ENCODE assay signal across 8 mouse cellular contexts in the genomic region with DNA sequence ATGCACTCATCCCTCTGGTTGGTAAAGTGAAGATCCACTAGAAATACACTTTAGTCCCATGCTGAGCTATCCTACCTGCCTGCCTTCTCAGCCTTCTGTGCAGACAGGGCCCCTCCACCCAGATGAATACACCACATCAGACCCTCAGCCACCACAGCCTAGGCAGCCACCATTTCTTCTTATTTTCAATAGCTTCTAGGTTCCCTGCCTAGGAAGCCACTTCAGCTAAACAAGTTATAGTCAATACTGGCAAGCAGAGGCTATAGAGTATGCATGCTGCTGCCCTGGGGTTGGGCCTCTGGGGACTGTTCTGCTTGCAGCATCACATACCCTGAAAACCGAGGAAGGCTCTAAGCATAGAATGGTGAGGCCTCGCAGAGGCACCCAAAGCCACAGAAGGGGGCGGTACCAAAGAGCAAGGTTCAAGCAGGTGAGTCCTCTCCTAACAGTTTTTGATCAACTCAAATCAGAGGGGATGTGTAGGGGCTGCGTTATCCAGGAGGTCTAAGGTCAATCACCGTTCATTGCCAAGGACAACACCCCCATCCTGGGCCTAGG. TPM values are rescaled to one million over a fixed set of nuclear protein-coding genes. Genes with fewer than 3 reads are reported as not detected.
DNase-seq lines count a peak whose midpoint lies in the region; ATAC-seq and TF ChIP-seq lines count a peak whose summit lies in the region.

A gene (plus strand): TSS at position 341 of the 558 bp plus-strand sequence.

- H3K4me2 ChIP-seq in embryonic facial prominence, embryonic 14.5 days (ENCODE audit: low read depth, low read length): peak within 1 kb of the TSS; percentile 86
- peak within 1 kb of the TSS; percentile 69 for H3K4me2 ChIP-seq in heart, embryonic 14.5 days (ENCODE audit: low read length)
- peak within 1 kb of the TSS; percentile 88 for H3K4me2 ChIP-seq in lung, postnatal 0 days (replicated peaks; ENCODE audit: low read depth, low read length)
- peak within 1 kb of the TSS; percentile 79 for H3K4me2 ChIP-seq in stomach, postnatal 0 days (replicated peaks; ENCODE audit: low read depth)

- ATAC-seq in embryonic facial prominence, embryonic 14.5 days (ENCODE audit: low read depth): no peak
- no peak for ATAC-seq in heart, embryonic 14.5 days (ENCODE audit: insufficient number of reproducible peaks, insufficient read depth, low FRiP score, low read depth)
- ATAC-seq in lung, postnatal 0 days: peak; percentile 4; the same call in 1 of the 2 replicates
- ATAC-seq in stomach, postnatal 0 days (ENCODE audit: low FRiP score, low TSS enrichment): peak; percentile 25

- peak within 1 kb of the TSS; percentile 80 for H3K27ac ChIP-seq in embryonic facial prominence, embryonic 14.5 days (replicated peaks; ENCODE audit: low read depth, low read length)
- peak within 1 kb of the TSS; percentile 28 to 71; a peak in 3 of 4 replicates for H3K27ac ChIP-seq in heart, embryonic 14.5 days (replicated peaks in 1 of 2; ENCODE audit: control insufficient read depth in 1 of 2, insufficient read depth in 1 of 2, low read depth in 2 of 2, low read length in 2 of 2)
- peak within 1 kb of the TSS; percentile 91 for H3K27ac ChIP-seq in lung, postnatal 0 days (ENCODE audit: low read length)
- peak within 1 kb of the TSS; percentile 94 for H3K27ac ChIP-seq in stomach, postnatal 0 days (replicated peaks)

- H3K9ac ChIP-seq in embryonic facial prominence, embryonic 14.5 days (ENCODE audit: low read depth, low read length): peak within 1 kb of the TSS; percentile 92
- peak within 1 kb of the TSS; percentile 89 for H3K9ac ChIP-seq in heart, embryonic 14.5 days (ENCODE audit: low read length)
- H3K9ac ChIP-seq in lung, postnatal 0 days (replicated peaks; ENCODE audit: low read depth): peak within 1 kb of the TSS; percentile 88
- peak within 1 kb of the TSS; percentile 96 for H3K9ac ChIP-seq in stomach, postnatal 0 days (ENCODE audit: low read length)

- no peaks in the 10 kb centered on the region for H3K9me3 ChIP-seq in E14TG2a.4 (ENCODE audit: low read length)
- no peaks in the 10 kb centered on the region for H3K9me3 ChIP-seq in embryonic facial prominence, embryonic 14.5 days (ENCODE audit: control insufficient read depth, low read length)
- H3K9me3 ChIP-seq in heart, embryonic 14.5 days (ENCODE audit: control insufficient read depth, low read length): no peaks in the 10 kb centered on the region
- H3K9me3 ChIP-seq in lung, postnatal 0 days (ENCODE audit: low read length): no peaks in the 10 kb centered on the region
- H3K9me3 ChIP-seq in stomach, postnatal 0 days (ENCODE audit: control insufficient read depth, low read length): no peaks in the 10 kb centered on the region

- TF ChIP-seq EP300 in lung, postnatal 0 days (IDR thresholded peaks at IDR 0.05): no peak
- TF ChIP-seq EP300 in stomach, postnatal 0 days (optimal IDR thresholded peaks at IDR 0.05): no peak

- peak; percentile 42 to 46 for DNase-seq in B cell, adult 2 months
- DNase-seq in embryonic facial prominence, embryonic 14.5 days (ENCODE audit: low spot score): peak; percentile 39
- peak; percentile 41 to 47 for DNase-seq in kidney, postnatal 25 days
- DNase-seq in lung, postnatal 0 days (ENCODE audit: low spot score): no peak
- no peak for DNase-seq in stomach, postnatal 0 days (ENCODE audit: low spot score)
- DNase-seq in natural killer cell, adult 2 months (ENCODE audit: low spot score in 2 of 2): no peak

- H3K36me3 ChIP-seq in E14TG2a.4 (ENCODE audit: insufficient read depth, low read length): peaks cover 59% of the 10 kb centered on the region
- peaks cover 41% of the 10 kb centered on the region for H3K36me3 ChIP-seq in embryonic facial prominence, embryonic 14.5 days (ENCODE audit: control insufficient read depth, insufficient read depth, low read length)
- H3K36me3 ChIP-seq in heart, embryonic 14.5 days (ENCODE audit: control insufficient read depth, insufficient read depth, low read length): peaks cover 40% of the 10 kb centered on the region
- 0 out of 2 replicates have a peak, but pooled peaks cover 12% of the 10 kb centered on the region for H3K36me3 ChIP-seq in lung, postnatal 0 days (ENCODE audit: insufficient read depth, low read length)
- peaks cover 11% of the 10 kb centered on the region; the same call in 1 of the 2 replicates for H3K36me3 ChIP-seq in stomach, postnatal 0 days (ENCODE audit: control insufficient read depth, insufficient read depth, low read length)

- peaks cover 39% of the 10 kb centered on the region for H3K4me1 ChIP-seq in E14TG2a.4 (replicated peaks; ENCODE audit: low read depth, low read length)
- peaks cover 8% of the 10 kb centered on the region for H3K4me1 ChIP-seq in embryonic facial prominence, embryonic 14.5 days (ENCODE audit: control insufficient read depth, insufficient read depth, low read length)
- H3K4me1 ChIP-seq in heart, embryonic 14.5 days (ENCODE audit: control insufficient read depth in 2 of 2, insufficient read depth in 2 of 2, low read length in 2 of 2): peaks cover 4 to 13% of the 10 kb centered on the region in 2 experiments; a peak in 3 of 4 replicates
- H3K4me1 ChIP-seq in lung, postnatal 0 days (ENCODE audit: insufficient read depth, low read depth, low read length): peaks cover 13% of the 10 kb centered on the region; the same call in 1 of the 2 replicates
- H3K4me1 ChIP-seq in stomach, postnatal 0 days (replicated peaks; ENCODE audit: control insufficient read depth, insufficient read depth): 0 out of 2 replicates have a peak, but pooled peaks cover 2% of the 10 kb centered on the region

- no peak for TF ChIP-seq CTCF in E14TG2a.4 (conservative IDR thresholded peaks at IDR 0.05; ENCODE audit: low read length)
- no peak for TF ChIP-seq CTCF in lung, postnatal 0 days (IDR thresholded peaks at IDR 0.05)
- no peak for TF ChIP-seq CTCF in stomach, postnatal 0 days (IDR thresholded peaks at IDR 0.05; ENCODE audit: low read depth)

- H3K4me3 ChIP-seq in E14TG2a.4 (replicated peaks; ENCODE audit: low read length): peak within 1 kb of the TSS; percentile 95
- H3K4me3 ChIP-seq in embryonic facial prominence, embryonic 14.5 days (ENCODE audit: low read depth, low read length): peak within 1 kb of the TSS; percentile 95
- peak within 1 kb of the TSS; percentile 67 to 86 for H3K4me3 ChIP-seq in heart, embryonic 14.5 days (ENCODE audit: control insufficient read depth in 1 of 2, insufficient read depth in 1 of 2, low read depth in 1 of 2, low read length in 2 of 2)
- peak within 1 kb of the TSS; percentile 90 for H3K4me3 ChIP-seq in lung, postnatal 0 days (ENCODE audit: low read depth, low read length)
- H3K4me3 ChIP-seq in stomach, postnatal 0 days (ENCODE audit: low read depth, low read length): peak within 1 kb of the TSS; percentile 87

- H3K27me3 ChIP-seq in E14TG2a.4 (ENCODE audit: insufficient read depth, low read length): no peaks in the 10 kb centered on the region
- no peaks in the 10 kb centered on the region for H3K27me3 ChIP-seq in embryonic facial prominence, embryonic 14.5 days (replicated peaks; ENCODE audit: control insufficient read depth, insufficient read depth, low read length)
- H3K27me3 ChIP-seq in heart, embryonic 14.5 days (ENCODE audit: control insufficient read depth, insufficient read depth, low read length): no peaks in the 10 kb centered on the region
- H3K27me3 ChIP-seq in lung, postnatal 0 days (replicated peaks; ENCODE audit: insufficient read depth, low read length): no peaks in the 10 kb centered on the region
- no peaks in the 10 kb centered on the region for H3K27me3 ChIP-seq in stomach, postnatal 0 days (ENCODE audit: control insufficient read depth, insufficient read depth, low read length)

- 11% methylated on average over 5 of the region's 5 CpGs for WGBS in embryonic facial prominence, embryonic 14.5 days
- WGBS in heart, embryonic 14.5 days: 11% methylated on average over 5 of the region's 5 CpGs
- 9% methylated on average over 5 of the region's 5 CpGs for WGBS in lung, postnatal 0 days
- WGBS in stomach, postnatal 0 days: 5% methylated on average over 5 of the region's 5 CpGs

RNA-seq across cellular contexts. Expression of the gene that starts here (rescaled TPM):
- 57.4 and 61.7 TPM in 2 replicates for polyA plus RNA-seq in embryonic facial prominence, embryonic 14.5 days (2014; fragmentation: Nextera tagmentation; extraction: Ambion mirVana)
- polyA plus RNA-seq in heart, embryonic 14.5 days (2014; fragmentation: Nextera tagmentation; extraction: Ambion mirVana): 41.1 and 43.0 TPM in 2 replicates
- polyA plus RNA-seq in lung, postnatal 0 days (2015; fragmentation: Nextera tagmentation; extraction: Ambion mirVana): 32.3 and 33.6 TPM in 2 replicates
- 28.3 and 28.4 TPM in 2 replicates for polyA plus RNA-seq in stomach, postnatal 0 days (2015; fragmentation: Nextera tagmentation; extraction: Ambion mirVana)

Comparison
In these comparisons a context has a peak if more than half of its experiments do, and no peak if none do; other contexts are left out.
1. DNase-seq: peak in B cell, adult 2 months (2 of 2), embryonic facial prominence, embryonic 14.5 days (single experiment) and kidney, postnatal 25 days (2 of 2); none in lung, postnatal 0 days (single experiment), stomach, postnatal 0 days (single experiment) and natural killer cell, adult 2 months (0 of 2).
2. ATAC-seq: peak in lung, postnatal 0 days (single experiment) and stomach, postnatal 0 days (single experiment); none in embryonic facial prominence, embryonic 14.5 days (single experiment) and heart, embryonic 14.5 days (single experiment).
3. Peak in every context shown above with its lines, with median percentiles within 50 percentile points of each other: H3K4me3 ChIP-seq, H3K27ac ChIP-seq, H3K4me2 ChIP-seq and H3K9ac ChIP-seq.